Mouse (Mus musculus) forebrain, postnatal 0 days (tissue): ENCODE data around the gene Irf8. TPM values are rescaled to one million over a fixed set of nuclear protein-coding genes. Genes with fewer than 3 reads are reported as not detected.

ENCODE experiments used
- ATAC-seq: fragments of 200-750 bp; cut with Nextera tagmentation; 2 replicates; pipeline ENCODE4 v1.8.0; 2017; ENCODE audit warnings: mild to moderate bottlenecking, moderate library complexity
- DNase-seq: peaks from one replicate; pipeline ENCODE4 v3.0.0-alpha.2; 2015
- H3K27ac ChIP-seq: fragments of 300-500 bp; sonication (generic); 2 replicates; pipeline ENCODE4 v1.5.1; 2014; ENCODE audit warnings: low read depth, mild to moderate bottlenecking, antibody characterized with exemption, low read length, moderate library complexity, mixed read lengths
- H3K27me3 ChIP-seq: fragments of 300-500 bp; sonication (generic); 2 replicates; pipeline ENCODE4 v1.6.1; 2014; ENCODE audit warnings: mild to moderate bottlenecking, low read length, mixed read lengths; ENCODE audit not compliant: insufficient read depth
- H3K36me3 ChIP-seq: fragments of 300-500 bp; sonication (generic); 2 replicates; pipeline ENCODE4 v1.6.1; 2014; ENCODE audit warnings: mild to moderate bottlenecking, moderate library complexity; ENCODE audit not compliant: insufficient read depth
- H3K4me1 ChIP-seq: fragments of 300-500 bp; sonication (generic); 2 replicates; pipeline ENCODE4 v1.6.1; 2014; ENCODE audit warnings: antibody characterized with exemption; ENCODE audit not compliant: insufficient read depth
- H3K4me2 ChIP-seq: fragments of 300-500 bp; sonication (generic); 2 replicates; pipeline ENCODE4 v1.6.1; 2014; ENCODE audit warnings: low read depth, mild to moderate bottlenecking, moderate library complexity
- H3K4me3 ChIP-seq: fragments of 300-500 bp; sonication (generic); 2 replicates; pipeline ENCODE4 v1.5.1; 2014; ENCODE audit warnings: low read depth, low read length, mixed read lengths
- H3K9ac ChIP-seq: fragments of 300-500 bp; sonication (generic); 2 replicates; pipeline ENCODE4 v1.6.1; 2014; ENCODE audit warnings: mild to moderate bottlenecking
- H3K9me3 ChIP-seq: fragments of 300-500 bp; sonication (generic); 2 replicates; pipeline ENCODE4 v1.6.1; 2016; ENCODE audit warnings: low read length
- CTCF ChIP-seq: sonication (generic); IDR thresholded peaks from 2 replicates; pipeline ENCODE4 v1.5.1; 2016; ENCODE audit warnings: antibody characterized with exemption, control low read depth, low read depth
- WGBS: fragments of 180-500 bp; shearing (Covaris S2); extraction: QIAGEN DNeasy Blood & Tissue Kit; methylation state at CpG from one replicate; pipeline ENCODE4 v1.1.7; 2014; 5-methylcytosine and 5-hydroxymethylcytosine counted together
- polyA plus RNA-seq: library from polyadenylated mRNA; unstranded; fragments of >200 nt; fragmentation: Nextera tagmentation; extraction: Ambion mirVana; gene quantifications from 2 replicates; pipeline ENCODE4 v1.2.1, GENCODE M21; 2015
- total RNA-seq: library from RNA; depleted of rRNA; stranded (reverse); fragments of >200 nt; gene quantifications from 2 replicates; pipeline ENCODE4 v1.2.3, GENCODE M21; 2014

Gene Irf8
- total and polyA plus RNA-seq, 2 experiments from 2014 or later: 3.3 to 5.8 TPM

DNA sequence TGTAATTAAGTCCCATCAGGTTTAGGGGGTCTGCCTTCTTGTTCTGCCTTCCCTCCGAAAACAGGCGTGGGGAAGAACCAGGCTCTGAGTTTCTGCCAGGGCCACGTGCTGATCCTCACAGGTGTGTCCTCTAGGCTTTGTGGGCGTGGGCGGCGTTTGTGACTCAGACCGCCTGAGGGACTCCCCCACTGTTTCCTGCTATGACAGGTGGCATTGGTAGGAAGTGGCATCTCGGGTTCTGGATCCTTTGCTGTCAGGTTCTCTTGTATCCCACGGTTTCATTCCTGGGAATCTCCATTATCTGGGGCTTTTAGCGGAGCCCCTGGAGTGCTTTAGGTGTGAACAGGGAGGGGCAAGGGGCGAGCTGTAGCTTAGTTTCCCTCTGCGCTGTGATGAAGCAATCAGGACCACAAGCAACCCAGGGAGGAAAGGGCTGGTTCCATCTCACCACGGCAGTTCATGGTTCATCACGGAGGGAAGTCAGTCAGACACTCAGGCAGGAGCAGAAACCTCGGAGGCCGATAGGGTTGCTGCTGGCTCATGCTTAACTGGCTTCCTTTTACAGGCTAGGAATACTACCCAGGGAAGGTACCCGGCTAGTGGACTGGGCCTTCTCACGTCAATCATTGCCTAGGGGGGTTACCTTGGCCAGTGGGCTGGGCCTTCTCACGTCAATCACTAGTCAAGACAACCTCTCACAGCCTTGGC, 34.2 kb upstream of the Irf8 start:
- Histone ChIP-seq H3K9ac (no peak overlapping the region), H3K27me3 (no peaks in the 10 kb centered on the region), H3K27ac (no peak overlapping the region), H3K4me1 (no peaks in the 10 kb centered on the region), H3K4me2 (no peak overlapping the region), H3K36me3 (no peaks in the 10 kb centered on the region), H3K9me3 (no peaks in the 10 kb centered on the region), H3K4me3 (no peak overlapping the region)
- no peak for ATAC-seq
- no peak for DNase-seq
- WGBS: 73% methylated on average over 19 of the region's 19 CpGs
- no peak for TF ChIP-seq CTCF

DNA sequence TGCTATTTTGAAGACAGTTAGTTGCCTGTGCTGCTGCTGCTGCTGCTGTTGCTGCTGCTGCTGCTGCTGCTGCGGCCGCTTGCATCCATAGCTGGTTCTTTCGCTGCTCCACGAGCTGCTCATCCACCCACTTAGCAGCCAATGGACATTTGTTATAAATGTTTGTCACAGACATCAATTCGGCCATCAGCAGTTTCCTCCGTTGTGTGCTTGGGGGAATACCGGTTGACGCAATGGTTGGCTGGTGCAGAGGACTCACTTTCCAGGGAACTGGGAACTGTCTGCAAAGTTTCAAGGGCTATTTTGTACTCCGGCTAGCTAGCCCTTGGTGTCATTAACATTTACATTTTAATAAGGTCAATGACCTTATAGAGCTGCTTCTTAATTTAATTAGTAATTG, 32.0 kb upstream of the Irf8 start:
- Histone ChIP-seq H3K9ac (no peak overlapping the region), H3K9me3 (no peaks in the 10 kb centered on the region), H3K27ac (no peak overlapping the region), H3K4me2 (no peak overlapping the region), H3K4me1 (no peaks in the 10 kb centered on the region), H3K27me3 (no peaks in the 10 kb centered on the region), H3K4me3 (no peak overlapping the region), H3K36me3 (no peaks in the 10 kb centered on the region)
- ATAC-seq (no peak), DNase-seq (no peak)
- TF ChIP-seq CTCF: no peak
- WGBS: 78% methylated on average over 9 of the region's 9 CpGs

GRCm38 (mm10) chr8:120705163-120705562, 31.0 kb upstream of the Irf8 start:
- ATAC-seq: no peak
- H3K4me1 ChIP-seq: no peaks in the 10 kb centered on the region

DNA sequence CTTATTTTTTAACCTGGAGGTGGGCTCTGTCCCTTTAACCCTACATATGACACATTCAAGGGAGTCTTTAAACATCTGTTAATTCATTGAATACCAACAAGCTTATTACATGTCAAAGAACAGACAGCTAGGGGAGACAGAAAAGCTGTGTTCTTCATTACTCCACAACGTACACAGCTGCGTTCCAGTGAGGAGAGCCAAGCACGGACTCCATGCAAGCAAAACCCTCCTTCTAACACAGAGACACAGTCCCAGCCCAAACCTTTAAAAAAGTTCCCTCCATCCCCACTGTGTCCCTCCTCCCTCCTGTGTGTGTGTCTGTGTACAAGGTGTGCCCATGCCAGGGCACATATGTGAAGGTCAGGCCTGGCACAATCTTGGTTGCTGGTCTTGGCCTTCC, 30.0 kb upstream of the Irf8 start:
- 83% methylated on average over 3 of the region's 3 CpGs for WGBS
- ATAC-seq: no peak
- Histone ChIP-seq H3K36me3 (no peaks in the 10 kb centered on the region), H3K9me3 (no peaks in the 10 kb centered on the region), H3K9ac (no peak overlapping the region), H3K27ac (no peak overlapping the region), H3K27me3 (no peaks in the 10 kb centered on the region), H3K4me1 (no peaks in the 10 kb centered on the region), H3K4me2 (no peak overlapping the region), H3K4me3 (no peak overlapping the region)
- DNase-seq: no peak
- no peak for TF ChIP-seq CTCF

More at GRCm38 (mm10) chr8:120705163-120705562, 31.0 kb upstream of the Irf8 start:
- TF ChIP-seq CTCF: no peak
- no peak overlapping the region for H3K27ac ChIP-seq
- H3K9ac ChIP-seq: no peak overlapping the region
- no peak overlapping the region for H3K4me3 ChIP-seq
- H3K9me3 ChIP-seq: no peaks in the 10 kb centered on the region
- WGBS: 84% methylated on average over 15 of the region's 15 CpGs
- DNase-seq: no peak
- H3K27me3 ChIP-seq: no peaks in the 10 kb centered on the region
- H3K36me3 ChIP-seq: no peaks in the 10 kb centered on the region
- H3K4me2 ChIP-seq: no peak overlapping the region

GRCm38 (mm10) chr8:120709176-120709575, 27.0 kb upstream of the Irf8 start:
- ATAC-seq: no peak
- Histone ChIP-seq H3K9me3 (no peaks in the 10 kb centered on the region), H3K27ac (no peak overlapping the region), H3K9ac (no peak overlapping the region), H3K4me2 (no peak overlapping the region), H3K4me3 (no peak overlapping the region), H3K4me1 (no peaks in the 10 kb centered on the region), H3K36me3 (no peaks in the 10 kb centered on the region), H3K27me3 (no peaks in the 10 kb centered on the region)
- no peak for TF ChIP-seq CTCF
- no peak for DNase-seq
- 84% methylated on average over 10 of the region's 10 CpGs for WGBS

DNA sequence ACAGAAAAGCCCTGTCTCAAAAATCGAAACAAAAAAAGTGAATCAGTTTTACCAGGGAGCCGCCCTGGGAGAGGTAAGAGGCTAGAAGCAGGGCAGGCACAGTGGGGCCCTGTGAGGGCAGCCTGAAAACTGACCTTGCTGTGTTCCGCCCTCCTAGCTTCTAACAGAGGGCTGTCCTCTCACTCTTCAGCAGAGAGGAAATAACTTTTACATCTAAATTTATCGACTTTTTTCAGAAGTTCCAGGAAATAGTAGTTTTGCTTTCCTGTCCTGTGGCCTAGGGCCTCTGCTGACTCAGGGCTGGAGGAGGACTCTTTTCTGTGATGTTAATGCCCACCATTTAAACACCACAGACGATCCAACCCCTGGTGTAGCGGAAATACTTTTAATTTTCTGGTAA, 21.0 kb upstream of the Irf8 start:
- H3K36me3 ChIP-seq: no peaks in the 10 kb centered on the region
- 76% methylated on average over 6 of the region's 6 CpGs for WGBS

GRCm38 (mm10) chr8:120715996-120716680, 20.0 kb upstream of the Irf8 start:
- H3K9ac ChIP-seq: no peak overlapping the region
- no peaks in the 10 kb centered on the region for H3K27me3 ChIP-seq
- ATAC-seq (no peak), DNase-seq (no peak)
- no peaks in the 10 kb centered on the region for H3K9me3 ChIP-seq
- no peak overlapping the region for H3K4me3 ChIP-seq
- no peak overlapping the region for H3K27ac ChIP-seq
- no peak overlapping the region for H3K4me2 ChIP-seq
- TF ChIP-seq CTCF: no peak
- H3K4me1 ChIP-seq: no peaks in the 10 kb centered on the region
- 84% methylated on average over 15 of the region's 15 CpGs for WGBS
- no peaks in the 10 kb centered on the region for H3K36me3 ChIP-seq

More for the DNA sequence above, 21.0 kb upstream of the Irf8 start:
- Histone ChIP-seq H3K4me1 (no peaks in the 10 kb centered on the region), H3K27ac (no peak overlapping the region), H3K9ac (no peak overlapping the region), H3K27me3 (no peaks in the 10 kb centered on the region), H3K9me3 (no peaks in the 10 kb centered on the region), H3K4me3 (no peak overlapping the region), H3K4me2 (no peak overlapping the region)
- TF ChIP-seq CTCF: no peak
- no peak for DNase-seq
- no peak for ATAC-seq
